Mouse (Mus musculus) testis, postnatal 10 days (tissue): ENCODE results near the gene Slc35a1.

Source experiments
- DNase-seq: peaks from one replicate; pipeline ENCODE4 v3.0.0; 2021; ENCODE audit warnings: low spot score

Slc35a1 gene

GRCm38 (mm10) chr4:34644779-34645178 lies 42.5 kb downstream of the Slc35a1 start:
- no peak for DNase-seq

GRCm38 (mm10) chr4:34640731-34641130 lies 46.5 kb downstream of the Slc35a1 start:
- no peak for DNase-seq

GRCm38 (mm10) chr4:34639745-34640364 lies 47.4 kb downstream of the Slc35a1 start:
- no peak for DNase-seq

- DNase-seq = no peak
These were observed 49.4 kb downstream of the Slc35a1 start for GRCm38 (mm10) chr4:34637851-34638250.

- DNase-seq = no peak
These were observed 49.9 kb downstream of the Slc35a1 start for GRCm38 (mm10) chr4:34637386-34637785.

- no peak for DNase-seq
These were observed 51.2 kb downstream of the Slc35a1 start for GRCm38 (mm10) chr4:34636036-34636435.

- DNase-seq = no peak
These were observed 53.1 kb downstream of the Slc35a1 start for GRCm38 (mm10) chr4:34634129-34634528.

- DNase-seq = no peak
These were observed 57.3 kb downstream of the Slc35a1 start for GRCm38 (mm10) chr4:34629956-34630355.

- no peak for DNase-seq
These were observed 60.8 kb downstream of the Slc35a1 start for GRCm38 (mm10) chr4:34626401-34626800.

- no peak for DNase-seq
These were observed 61.7 kb downstream of the Slc35a1 start for GRCm38 (mm10) chr4:34625556-34625955.

GRCm38 (mm10) chr4:34616146-34616545 lies 71.1 kb downstream of the Slc35a1 start:
- no peak for DNase-seq

- no peak for DNase-seq
These were observed 71.9 kb downstream of the Slc35a1 start for GRCm38 (mm10) chr4:34615303-34615702.

- peak; percentile 94 for DNase-seq
These were observed 72.6 kb downstream of the Slc35a1 start, which contains the start of the genes Orc3 and Rars2 for GRCm38 (mm10) chr4:34614630-34615094. Gene Orc3, minus strand, starts transcription at chr4:34614944. Gene Rars2, plus strand, starts transcription at chr4:34614957.

- DNase-seq = peak; percentile 50
These were observed 73.6 kb downstream of the Slc35a1 start for GRCm38 (mm10) chr4:34613571-34614145.
